Mouse (Mus musculus): ENCODE results near the gene Prkn.

DNA sequence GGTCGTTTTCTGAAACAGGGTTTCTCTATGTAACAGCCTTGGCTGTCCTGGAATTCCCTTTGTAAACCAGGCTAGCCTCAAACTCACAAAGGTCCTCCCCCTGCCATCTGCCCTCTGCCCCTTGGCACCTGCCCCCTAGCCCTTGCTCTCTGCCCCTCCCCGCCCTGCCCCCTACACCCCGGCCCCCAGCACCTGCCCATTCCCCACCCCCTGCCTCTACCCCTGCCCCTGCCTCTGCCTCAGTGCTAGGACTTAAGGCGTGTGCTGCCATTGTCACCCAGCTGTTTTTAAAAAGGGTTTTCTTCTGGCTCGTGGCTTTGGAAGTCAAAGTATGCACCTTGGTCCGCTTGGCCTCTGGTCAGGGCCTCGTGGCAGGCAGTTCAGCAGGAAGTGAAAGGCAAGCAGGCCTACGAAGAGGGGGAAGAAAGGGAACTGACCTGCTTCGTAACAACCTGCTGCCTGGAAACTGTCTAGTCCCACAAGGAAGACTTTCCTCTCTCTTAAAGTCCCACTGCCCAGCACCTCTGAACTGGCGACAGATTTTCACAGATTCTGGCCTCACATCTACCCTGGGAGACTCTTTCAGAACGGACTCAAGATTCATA is 1190.5 kb downstream of the Prkn start:
- TF ChIP-seq POLR2A (IDR thresholded peaks at IDR 0.05; ENCODE audit: borderline replicate concordance, extremely low read depth, insufficient read depth, insufficient read length, poor library complexity, severe bottlenecking) = no peak
- no peak for TF ChIP-seq CTCF (IDR thresholded peaks at IDR 0.05; ENCODE audit: borderline replicate concordance, extremely low read depth, insufficient read depth, insufficient read length)
